Mouse (Mus musculus) megakaryocyte, embryonic 14.5 days (primary cell): ENCODE measurements at regions not wholly inside any gene's neighbourhood (a gene's known extent, or its start where the extent isn't known, plus 50 kb on each side); places are given as distances from the start of the nearest gene placed in this dataset.

Experiments
- FLI1 ChIP-seq: IDR thresholded peaks from 2 replicates; pipeline ENCODE4 v1.6.1; 2012; ENCODE audit warnings: low read length, inconsistent platforms, mixed read lengths
- GATA1 ChIP-seq: IDR thresholded peaks from 3 replicates; pipeline ENCODE4 v1.6.1; 2012; ENCODE audit warnings: mixed read lengths, low read length, inconsistent platforms, borderline replicate concordance

GRCm38 (mm10) chr2:158937948-158938565, 143.4 kb downstream of the Dhx35 start:
- no peak for TF ChIP-seq GATA1
- no peak for TF ChIP-seq FLI1
